Mouse (Mus musculus) forebrain, embryonic 14.5 days (tissue): ENCODE results near the gene Sgsm3. TPM values are rescaled to one million over a fixed set of nuclear protein-coding genes. Genes with fewer than 3 reads are reported as not detected.

Source experiments
- ATAC-seq: fragments of 200-750 bp; cut with Nextera tagmentation; 2 replicates; pipeline ENCODE4 v1.8.0; 2017; ENCODE audit warnings: mild to moderate bottlenecking, moderate library complexity
- DNase-seq: peaks from one replicate; pipeline ENCODE4 v3.0.0-alpha.2; 2015; ENCODE audit warnings: low spot score
- H3K27ac ChIP-seq: fragments of 300-500 bp; sonication (generic); 2 replicates; pipeline ENCODE4 v1.5.1; 2014; ENCODE audit warnings: low read depth, mild to moderate bottlenecking, control low read depth, low read length, moderate library complexity
- H3K27me3 ChIP-seq: fragments of 300-500 bp; sonication (generic); replicated peaks from 2 replicates; pipeline ENCODE4 v1.6.1; 2014; ENCODE audit warnings: low read length, control low read depth, mixed read lengths; ENCODE audit not compliant: control insufficient read depth, insufficient read depth
- H3K36me3 ChIP-seq: fragments of 300-500 bp; sonication (generic); 2 replicates; pipeline ENCODE4 v1.6.1; 2014; ENCODE audit warnings: low read length, control low read depth; ENCODE audit not compliant: control insufficient read depth, insufficient read depth
- H3K4me1 ChIP-seq: fragments of 300-500 bp; sonication (generic); 2 replicates; pipeline ENCODE4 v1.6.1; 2014; ENCODE audit warnings: antibody characterized with exemption, low read length, control low read depth; ENCODE audit not compliant: control insufficient read depth, insufficient read depth
- H3K4me2 ChIP-seq: fragments of 300-500 bp; sonication (generic); 2 replicates; pipeline ENCODE4 v1.6.1; 2014; ENCODE audit warnings: mild to moderate bottlenecking, control low read depth, low read length
- H3K4me3 ChIP-seq: fragments of 300-500 bp; sonication (generic); 2 replicates; pipeline ENCODE4 v1.5.1; 2014; ENCODE audit warnings: low read depth, low read length, control low read depth
- H3K9ac ChIP-seq: fragments of 300-500 bp; sonication (generic); 2 replicates; pipeline ENCODE4 v1.6.1; 2014; ENCODE audit warnings: mild to moderate bottlenecking, low read length, control low read depth, moderate library complexity
- H3K9me3 ChIP-seq: fragments of 300-500 bp; sonication (generic); replicated peaks from 2 replicates; pipeline ENCODE4 v1.6.1; 2016; ENCODE audit warnings: low read length, control low read depth, mixed read lengths; ENCODE audit not compliant: control insufficient read depth
- WGBS: fragments of 180-500 bp; shearing (Covaris S2); extraction: QIAGEN DNeasy Blood & Tissue Kit; methylation state at CpG from one replicate; pipeline ENCODE4 v1.1.7; 2014; 5-methylcytosine and 5-hydroxymethylcytosine counted together
- polyA plus RNA-seq: library from polyadenylated mRNA; unstranded; fragments of >200 nt; fragmentation: Nextera tagmentation; extraction: Ambion mirVana; gene quantifications from 2 replicates; pipeline ENCODE4 v1.2.1, GENCODE M21; 2014

The Sgsm3 gene
- polyA plus RNA-seq, 1 experiment from 2014 or later, result 43.1 TPM

GRCm38 (mm10) chr15:81011523-81011922 lies 34.0 kb downstream of the Sgsm3 start:
- Histone ChIP-seq H3K36me3 (peaks cover 90% of the 10 kb centered on the region), H3K4me1 (no peaks in the 10 kb centered on the region), H3K9ac (no peak overlapping the region), H3K4me3 (no peak overlapping the region), H3K9me3 (no peaks in the 10 kb centered on the region), H3K4me2 (no peak overlapping the region), H3K27me3 (no peaks in the 10 kb centered on the region), H3K27ac (no peak overlapping the region)
- ATAC-seq, result no peak
- 70% methylated on average over 3 of the region's 3 CpGs for WGBS
- no peak for DNase-seq

- 95% methylated on average over 4 of the region's 4 CpGs for WGBS
- Histone ChIP-seq H3K36me3 (peaks cover 93% of the 10 kb centered on the region), H3K4me2 (no peak overlapping the region), H3K27me3 (no peaks in the 10 kb centered on the region), H3K4me3 (no peak overlapping the region), H3K4me1 (no peaks in the 10 kb centered on the region), H3K27ac (no peak overlapping the region), H3K9ac (no peak overlapping the region), H3K9me3 (no peaks in the 10 kb centered on the region)
- ATAC-seq (no peak), DNase-seq (no peak)
Measured at GRCm38 (mm10) chr15:81012359-81012758, 34.8 kb downstream of the Sgsm3 start.

GRCm38 (mm10) chr15:81013186-81013585 lies 35.6 kb downstream of the Sgsm3 start:
- no peak overlapping the region for H3K4me2 ChIP-seq
- ATAC-seq (no peak), DNase-seq (no peak)
- H3K36me3 ChIP-seq, result peaks cover 97% of the 10 kb centered on the region
- no peaks in the 10 kb centered on the region for H3K9me3 ChIP-seq
- no peak overlapping the region for H3K4me3 ChIP-seq
- 93% methylated on average over 7 of the region's 7 CpGs for WGBS
- H3K9ac ChIP-seq, result no peak overlapping the region
- H3K4me1 ChIP-seq, result no peaks in the 10 kb centered on the region
- no peaks in the 10 kb centered on the region for H3K27me3 ChIP-seq
- H3K27ac ChIP-seq, result no peak overlapping the region

- Histone ChIP-seq H3K4me3 (no peak overlapping the region), H3K9ac (no peak overlapping the region), H3K4me1 (no peaks in the 10 kb centered on the region), H3K27me3 (no peaks in the 10 kb centered on the region), H3K9me3 (no peaks in the 10 kb centered on the region), H3K4me2 (no peak overlapping the region), H3K36me3 (peaks cover 95% of the 10 kb centered on the region), H3K27ac (no peak overlapping the region)
- 88% methylated on average over 5 of the region's 5 CpGs for WGBS
- ATAC-seq (no peak), DNase-seq (no peak)
Measured at GRCm38 (mm10) chr15:81015068-81015744, 37.6 kb downstream of the Sgsm3 start.

- no peaks in the 10 kb centered on the region for H3K9me3 ChIP-seq
- peaks cover 94% of the 10 kb centered on the region for H3K36me3 ChIP-seq
- WGBS, result 94% methylated on average over 10 of the region's 10 CpGs
- ATAC-seq, result no peak
- H3K9ac ChIP-seq, result no peak overlapping the region
- H3K4me2 ChIP-seq, result no peak overlapping the region
- no peak overlapping the region for H3K4me3 ChIP-seq
- H3K27me3 ChIP-seq, result no peaks in the 10 kb centered on the region
- no peaks in the 10 kb centered on the region for H3K4me1 ChIP-seq
- H3K27ac ChIP-seq, result no peak overlapping the region
- DNase-seq, result no peak
Measured at GRCm38 (mm10) chr15:81016488-81016887, 38.9 kb downstream of the Sgsm3 start.

- Histone ChIP-seq H3K4me3 (no peak overlapping the region), H3K4me1 (no peaks in the 10 kb centered on the region), H3K4me2 (no peak overlapping the region), H3K9ac (no peak overlapping the region), H3K9me3 (no peaks in the 10 kb centered on the region), H3K27ac (no peak overlapping the region), H3K36me3 (peaks cover 89% of the 10 kb centered on the region), H3K27me3 (no peaks in the 10 kb centered on the region)
- no peak for ATAC-seq
- 94% methylated on average over 7 of the region's 7 CpGs for WGBS
- DNase-seq, result no peak
Measured at GRCm38 (mm10) chr15:81017308-81017707, 39.7 kb downstream of the Sgsm3 start.

- Histone ChIP-seq H3K4me2 (no peak overlapping the region), H3K4me1 (no peaks in the 10 kb centered on the region), H3K36me3 (peaks cover 49% of the 10 kb centered on the region), H3K9ac (no peak overlapping the region), H3K27me3 (no peaks in the 10 kb centered on the region), H3K9me3 (no peaks in the 10 kb centered on the region), H3K27ac (no peak overlapping the region), H3K4me3 (no peak overlapping the region)
- no peak for DNase-seq
- no peak for ATAC-seq
- 94% methylated on average over 6 of the region's 6 CpGs for WGBS
Measured at GRCm38 (mm10) chr15:81021377-81021776, 43.8 kb downstream of the Sgsm3 start.

GRCm38 (mm10) chr15:81022437-81022836 lies 44.9 kb downstream of the Sgsm3 start:
- Histone ChIP-seq H3K9ac (no peak overlapping the region), H3K27ac (no peak overlapping the region), H3K9me3 (no peaks in the 10 kb centered on the region), H3K4me2 (no peak overlapping the region), H3K27me3 (no peaks in the 10 kb centered on the region), H3K36me3 (peaks cover 38% of the 10 kb centered on the region), H3K4me1 (no peaks in the 10 kb centered on the region), H3K4me3 (no peak overlapping the region)
- ATAC-seq (no peak), DNase-seq (no peak)
- WGBS, result 95% methylated on average over 7 of the region's 7 CpGs

GRCm38 (mm10) chr15:81023842-81024241 lies 46.3 kb downstream of the Sgsm3 start:
- H3K27ac ChIP-seq, result no peak overlapping the region
- 92% methylated on average over 9 of the region's 9 CpGs for WGBS

More at GRCm38 (mm10) chr15:81023842-81024241, 46.3 kb downstream of the Sgsm3 start:
- no peak overlapping the region for H3K4me3 ChIP-seq
- no peaks in the 10 kb centered on the region for H3K4me1 ChIP-seq
- H3K36me3 ChIP-seq, result peaks cover 24% of the 10 kb centered on the region
- H3K4me2 ChIP-seq, result no peak overlapping the region
- DNase-seq, result no peak
- H3K27me3 ChIP-seq, result no peaks in the 10 kb centered on the region
- ATAC-seq, result no peak
- no peaks in the 10 kb centered on the region for H3K9me3 ChIP-seq
- H3K9ac ChIP-seq, result no peak overlapping the region
